Mouse (Mus musculus) Patski (cell line): ENCODE measurements around the gene Agl. TPM values are rescaled to one million over a fixed set of nuclear protein-coding genes. Genes with fewer than 3 reads are reported as not detected.
A peak's percentile ranks its signal among the peaks of the same experiment; 100 is the strongest.
"Not testable (repeated sequence)": the region's sequence is repeated elsewhere in the genome, so short reads cannot be mapped to it uniquely, and the experiment has no call there.

Experiments
- ATAC-seq: fragments of 100-300 bp; one replicate; pipeline ENCODE4 v1.8.0; 2021
- CTCF ChIA-PET: fragments of 350-600 bp; sonication (Branson Sonifier 250); formaldehyde crosslinking; loops from one replicate; lab custom pipeline; 2022; ENCODE audit warnings: inconsistent platforms; lab: Charles Lee
- POLR2A ChIA-PET: fragments of 350-600 bp; sonication (Branson Sonifier 250); formaldehyde crosslinking; loops from one replicate; lab custom pipeline; 2022; ENCODE audit warnings: antibody characterized with exemption, inconsistent platforms; lab: Charles Lee
- DNase-seq: peaks from one replicate; pipeline ENCODE4 v3.0.0-alpha.2; 2011; ENCODE audit warnings: low read depth, low spot score
- H3K27me3 ChIP-seq: fragments of 371-371 bp; one replicate; pipeline ENCODE4 v1.5.1; 2021
- CTCF ChIP-seq: fragments of 100-300 bp; IDR thresholded peaks from one replicate; pipeline ENCODE4 v1.5.1; 2021
- in situ Hi-C: fragments of 300-500 bp; cut with MboI; formaldehyde crosslinking; loops from 3 replicates; pipeline ENCODE4 v1.11.1; 2018; ENCODE audit warnings: low pct_unique_long_range_greater_than_20kb, mixed read lengths
- polyA plus RNA-seq: library from polyadenylated mRNA; unstranded; gene quantifications from one replicate; pipeline ENCODE4 v1.2.3, GENCODE M21; 2021

The Agl gene
- polyA plus RNA-seq, 1 experiment from 2014 or later, result 44.8 TPM

DNA sequence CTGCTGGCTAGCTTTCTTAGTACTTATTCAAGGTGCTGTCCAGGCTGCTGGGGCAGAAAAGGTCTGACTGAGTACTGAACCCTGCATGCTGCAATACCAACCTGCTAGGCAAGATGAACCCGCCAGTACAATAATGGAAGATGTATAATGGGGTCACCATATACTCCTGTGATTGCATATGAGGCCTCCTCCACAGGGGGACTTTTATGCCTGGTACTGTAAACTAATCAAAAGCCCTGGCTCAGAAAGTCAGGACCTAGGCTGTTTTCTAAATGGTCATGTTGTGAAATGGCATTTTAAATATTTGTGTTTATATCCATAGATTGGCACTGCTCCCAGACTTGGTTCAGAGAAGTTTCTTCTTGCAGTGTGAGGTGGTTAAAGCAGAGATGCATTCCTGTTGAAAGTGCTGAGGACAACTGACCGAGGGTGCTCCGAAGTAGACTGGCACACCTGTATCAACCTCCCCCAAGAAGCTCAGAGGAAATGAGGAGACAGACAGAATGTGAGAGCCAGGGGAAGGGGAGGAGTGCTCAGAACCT lies 8.8 kb upstream of the Agl start:
- ChIA-PET POLR2A (no interaction called here), CTCF (interaction anchor here (3.6 kb wide), 1 partner anchor 19 kb away, joined by 20 read pairs; no protein-coding TSS in a partner anchor)
- no peaks in the 10 kb centered on the region for H3K27me3 ChIP-seq
- DNase-seq (no peak), ATAC-seq (no peak)
- in situ Hi-C loops, result no loop called here
- TF ChIP-seq CTCF, result no peak

DNA sequence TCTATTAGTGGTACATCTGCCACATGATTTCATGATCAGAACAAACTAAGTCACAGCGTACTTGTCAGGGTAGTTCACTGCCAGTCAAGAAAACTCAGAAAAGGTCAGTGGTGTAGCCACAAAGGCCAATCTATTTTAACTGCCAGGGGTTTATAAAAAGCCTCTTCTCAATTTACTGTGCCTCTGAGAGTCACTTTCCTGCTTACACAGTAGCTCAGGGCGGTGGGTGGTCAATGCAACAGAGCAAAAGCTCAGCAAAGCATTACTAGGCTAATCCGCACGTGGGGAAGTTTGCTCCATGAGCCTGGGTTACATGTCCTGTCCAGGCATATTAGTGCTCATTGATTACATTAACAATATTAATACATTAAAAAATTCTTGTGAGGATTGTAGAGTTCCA lies 8.0 kb upstream of the Agl start:
- DNase-seq (no peak), ATAC-seq (no peak)
- no peak for TF ChIP-seq CTCF
- ChIA-PET CTCF (interaction anchor here (0.9 to 3.6 kb wide), 3 partner anchors 9 to 20 kb away, joined by 6 to 20 read pairs (median 14); no protein-coding TSS in a partner anchor), POLR2A (no interaction called here)
- no peaks in the 10 kb centered on the region for H3K27me3 ChIP-seq
- in situ Hi-C loops, result no loop called here

DNA sequence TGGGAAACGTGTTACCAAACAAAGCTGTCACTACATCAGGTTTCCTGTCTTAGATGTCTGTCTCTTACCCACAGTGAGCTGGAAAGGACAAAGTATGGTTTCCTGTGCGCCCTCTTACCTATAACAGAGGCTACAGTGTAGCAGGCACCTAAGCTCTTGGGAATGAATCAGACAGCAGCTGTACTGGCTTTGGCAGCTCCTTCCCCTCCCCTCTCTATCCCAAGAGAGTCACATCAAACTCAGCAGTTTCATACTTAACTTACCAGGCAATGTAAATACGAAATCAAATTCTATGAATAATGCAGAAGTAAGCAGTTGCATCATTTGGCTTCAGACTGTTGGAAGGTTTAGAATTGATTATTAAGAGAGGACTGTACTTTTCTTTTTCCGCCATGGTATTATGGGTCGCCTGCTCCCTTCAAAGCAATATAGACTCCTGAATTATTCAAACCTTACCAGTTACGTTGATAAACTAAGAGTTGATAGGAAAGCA lies 7.4 kb upstream of the Agl start:
- ChIA-PET POLR2A (no interaction called here), CTCF (interaction anchor here (0.9 to 3.6 kb wide), 5 partner anchors 9 to 29 kb away, joined by 3 to 20 read pairs (median 6); no protein-coding TSS in a partner anchor)
- no peak for DNase-seq
- TF ChIP-seq CTCF, result no peak
- in situ Hi-C loops, result no loop called here
- ATAC-seq, result no peak
- H3K27me3 ChIP-seq, result no peaks in the 10 kb centered on the region

DNA sequence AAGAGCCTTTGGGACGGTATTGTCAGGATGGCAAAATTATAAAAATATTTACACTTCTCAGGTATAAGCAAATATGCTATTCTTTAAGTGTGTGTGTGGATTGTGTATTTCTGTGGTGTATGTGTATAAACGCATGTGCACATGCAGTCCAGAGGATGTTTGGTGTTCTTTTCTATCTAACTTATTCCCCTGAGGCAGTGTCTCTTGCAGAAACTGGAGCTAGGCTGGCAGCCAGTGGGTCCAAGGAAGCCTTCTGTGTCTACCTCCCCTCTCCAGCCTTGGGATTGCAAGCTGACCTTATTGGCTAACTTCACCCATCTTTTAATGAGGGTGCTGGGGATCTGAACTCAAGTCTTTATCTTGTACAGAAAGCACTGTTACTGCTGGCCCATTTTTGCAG lies 5.0 kb upstream of the Agl start:
- ChIA-PET POLR2A (no interaction called here), CTCF (interaction anchor here (0.6 to 3.6 kb wide), 4 partner anchors 12 to 23 kb away, joined by 3 to 20 read pairs (median 5); no protein-coding TSS in a partner anchor)
- no peak for ATAC-seq
- H3K27me3 ChIP-seq, result no peaks in the 10 kb centered on the region
- TF ChIP-seq CTCF, result no peak
- in situ Hi-C loops, result no loop called here
- no peak for DNase-seq

DNA sequence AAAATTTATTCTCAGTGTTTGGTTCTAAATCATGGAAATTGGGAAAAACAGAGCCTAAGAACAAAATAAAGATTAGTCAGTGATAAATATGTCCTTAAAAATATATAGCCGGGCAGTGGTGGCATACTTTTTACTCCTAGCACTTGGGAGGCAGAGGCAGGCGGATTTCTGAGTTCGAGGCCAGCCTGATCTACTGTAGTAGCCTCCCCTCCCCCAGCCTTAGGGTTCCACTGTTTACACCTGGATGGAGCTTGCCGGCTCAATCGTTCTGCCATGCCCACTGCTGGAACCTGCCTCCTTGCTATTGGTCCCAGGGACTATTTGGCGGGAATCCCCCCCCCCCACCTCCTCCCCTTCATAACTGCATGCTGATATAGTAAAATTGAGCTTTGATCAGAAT lies 2.4 kb upstream of the Agl start:
- CTCF ChIA-PET, result interaction anchor here (0.9 to 1.5 kb wide), 2 partner anchors 19 to 25 kb away, joined by 3 read pairs; no protein-coding TSS in a partner anchor
- H3K27me3 ChIP-seq, POLR2A ChIA-PET, DNase-seq, ATAC-seq, in situ Hi-C loops: not testable (repeated sequence)

DNA sequence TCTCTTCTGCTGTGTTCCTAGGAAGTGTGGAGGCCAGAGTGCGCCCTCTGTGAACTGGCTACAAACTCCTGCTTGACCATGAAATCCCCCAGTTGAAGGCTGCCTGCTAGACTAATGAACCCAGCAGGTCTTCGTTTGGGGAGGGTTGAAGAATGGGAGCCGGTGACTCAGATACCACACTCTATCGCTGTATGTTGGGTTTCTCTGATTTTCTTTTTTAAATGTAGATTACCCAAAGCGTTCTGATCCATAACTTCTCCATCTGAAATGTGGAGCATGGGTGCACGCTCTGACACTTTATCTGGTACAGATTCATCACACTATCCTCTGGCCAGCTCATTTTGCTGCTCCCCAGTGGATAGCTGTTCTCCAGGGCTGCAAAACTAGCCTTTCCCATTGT lies 1.3 kb upstream of the Agl start:
- in situ Hi-C loops, result no loop called here
- POLR2A ChIA-PET, result interaction anchor here (0.9 kb wide), 1 partner anchor 50 kb away, joined by 3 read pairs; the partner anchor contains the start of gene Frrs1
- DNase-seq, result no peak
- no peaks in the 10 kb centered on the region for H3K27me3 ChIP-seq
- ATAC-seq, result no peak
- no peak for TF ChIP-seq CTCF
- CTCF ChIA-PET, result interaction anchor here (1.5 to 1.6 kb wide), 2 partner anchors 20 to 26 kb away, joined by 3 to 5 read pairs; no protein-coding TSS in a partner anchor

DNA sequence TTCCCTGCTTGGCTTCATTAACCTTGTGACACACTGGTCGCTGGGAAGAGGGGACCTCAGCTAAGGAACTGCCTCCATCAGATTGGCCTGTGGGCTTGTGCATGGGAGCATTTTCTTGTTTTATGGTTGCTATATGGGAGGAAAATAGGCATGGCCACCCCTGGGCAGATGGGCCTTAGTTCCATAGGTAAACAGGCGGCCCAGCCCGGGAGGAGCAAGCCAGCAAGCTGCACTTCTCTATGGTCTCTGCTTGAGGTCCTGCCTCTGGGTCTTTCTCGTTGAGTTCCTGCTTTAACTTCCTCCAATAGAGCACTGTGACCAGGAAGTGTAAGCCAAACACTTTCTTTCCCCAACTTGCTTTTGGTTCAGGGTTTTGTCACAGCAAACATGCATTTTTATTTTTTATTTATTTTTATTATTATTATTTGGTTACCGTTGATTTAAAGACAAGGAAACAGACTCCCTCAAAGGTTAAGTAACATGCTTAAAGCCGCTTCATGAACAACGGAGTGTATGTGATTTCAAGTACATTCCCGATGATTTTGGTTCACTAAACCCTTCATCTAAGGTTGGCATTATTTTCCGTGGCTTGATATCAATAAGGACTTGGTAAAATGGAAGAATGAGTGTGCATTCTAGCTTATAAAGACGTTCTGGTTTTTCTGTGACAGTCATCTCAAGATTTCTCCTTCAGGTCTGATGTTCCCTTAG lies 696 bp upstream of the Agl start:
- POLR2A ChIA-PET, result interaction anchor here (0.9 kb wide), 1 partner anchor 51 kb away, joined by 3 read pairs; the partner anchor contains the start of gene Frrs1
- in situ Hi-C loops, result no loop called here
- no peaks in the 10 kb centered on the region for H3K27me3 ChIP-seq
- CTCF ChIA-PET, result interaction anchor here (0.9 to 1.6 kb wide), 3 partner anchors 20 to 27 kb away, joined by 3 to 5 read pairs (median 4); no protein-coding TSS in a partner anchor
- no peak for TF ChIP-seq CTCF
- ATAC-seq (peak; percentile 17), DNase-seq (no peak)

DNA sequence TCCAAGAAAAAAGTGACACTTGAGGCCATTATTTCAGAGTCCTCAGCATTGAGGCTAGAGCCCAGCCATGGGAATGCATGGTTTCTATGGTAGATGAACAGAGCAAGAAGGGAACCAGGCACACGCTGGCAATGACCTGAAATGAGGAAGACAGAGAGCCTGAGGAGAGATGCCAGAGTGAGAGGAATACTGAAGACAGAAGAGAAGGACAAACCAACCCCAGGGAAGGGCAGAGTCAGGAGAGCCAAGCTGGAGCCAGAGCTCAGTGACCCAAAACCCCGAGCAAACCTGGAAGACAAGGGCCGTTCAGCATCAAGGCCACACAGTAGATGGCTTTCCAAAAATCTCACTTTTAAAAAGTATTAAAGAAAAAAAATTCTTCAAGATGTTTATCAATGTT lies 2.1 kb downstream of the Agl start:
- TF ChIP-seq CTCF, result no peak
- in situ Hi-C loops, result no loop called here
- H3K27me3 ChIP-seq, result no peaks in the 10 kb centered on the region
- CTCF ChIA-PET, result interaction anchor here (1.0 to 1.7 kb wide), 7 partner anchors 8 to 68 kb away, joined by 3 to 12 read pairs (median 3); no protein-coding TSS in a partner anchor
- POLR2A ChIA-PET, result interaction anchor here (0.7 to 1.0 kb wide), 2 partner anchors 15 to 298 kb away, joined by 3 to 6 read pairs; no protein-coding TSS in a partner anchor
- DNase-seq (no peak), ATAC-seq (no peak)

DNA sequence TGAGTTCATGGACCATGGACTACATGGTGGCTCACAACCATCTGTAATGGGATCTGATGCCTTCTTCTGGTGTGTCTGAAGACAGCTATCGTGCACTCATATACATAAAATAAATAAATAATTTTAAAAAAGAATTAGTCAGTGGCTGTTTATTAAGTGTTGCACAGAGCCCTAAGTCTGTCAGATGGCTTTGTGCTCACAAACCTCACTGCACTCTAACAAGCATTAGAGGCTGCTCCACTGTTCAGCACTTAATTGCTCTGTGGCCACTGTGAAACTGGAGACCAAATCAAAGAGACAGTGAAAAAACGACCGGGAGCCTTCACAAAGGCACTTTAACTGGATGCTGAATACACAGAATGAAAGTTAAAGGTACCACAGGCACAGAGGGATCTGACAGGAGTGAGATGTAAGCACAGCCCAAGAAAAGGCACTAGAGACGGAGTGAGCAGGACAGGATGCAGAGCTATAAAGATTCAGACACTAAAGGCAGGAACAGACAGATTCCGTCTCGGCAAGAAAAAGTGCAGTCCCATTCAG lies 3.1 kb downstream of the Agl start:
- in situ Hi-C loops, result no loop called here
- H3K27me3 ChIP-seq, result no peaks in the 10 kb centered on the region
- ChIA-PET POLR2A (interaction anchor here (0.6 kb wide), 1 partner anchor 54 kb away, joined by 3 read pairs; no protein-coding TSS in a partner anchor), CTCF (interaction anchor here (1.0 to 1.6 kb wide), 4 partner anchors 10 to 21 kb away, joined by 3 read pairs; no protein-coding TSS in a partner anchor)
- DNase-seq, result no peak
- TF ChIP-seq CTCF, result no peak
- no peak for ATAC-seq

DNA sequence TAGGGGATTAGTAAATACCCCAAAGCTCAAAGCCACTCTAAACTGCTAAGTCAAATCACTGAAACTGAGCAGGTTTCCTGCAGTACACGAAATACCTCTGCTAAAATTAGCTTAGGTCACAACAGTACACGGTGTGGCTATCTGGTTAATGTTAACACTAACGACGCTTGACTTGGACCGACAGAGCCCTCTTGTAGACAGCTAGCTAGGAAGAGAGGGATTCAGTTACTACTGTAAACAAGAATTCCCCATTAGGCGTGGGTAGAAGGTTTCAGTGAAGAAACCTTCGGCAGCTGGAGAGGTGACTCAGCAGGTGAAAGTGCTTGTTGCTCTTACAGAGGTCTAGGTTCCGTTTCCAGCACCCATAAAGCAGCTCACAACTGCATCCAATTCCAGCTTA lies 6.2 kb downstream of the Agl start:
- peak; percentile 47 for DNase-seq
- ATAC-seq, result peak; percentile 37
- in situ Hi-C loops, result no loop called here
- TF ChIP-seq CTCF, result no peak
- CTCF ChIA-PET, result interaction anchor here (0.9 to 1.9 kb wide), 5 partner anchors 9 to 60 kb away, joined by 3 to 7 read pairs (median 3); no protein-coding TSS in a partner anchor
- H3K27me3 ChIP-seq, result no peaks in the 10 kb centered on the region
- POLR2A ChIA-PET, result no interaction called here
